Mouse (Mus musculus): ENCODE results near the gene Ruvbl2.
"Not testable (repeated sequence)": the region's sequence is repeated elsewhere in the genome, so short reads cannot be mapped to it uniquely, and the experiment has no call there.

Gene Ruvbl2

GRCm38 (mm10) chr7:45437521-45438276 is at the start of gene Ruvbl2:
Gene Ruvbl2 (minus strand): TSS chr7:45438096.
- DNase-seq: no peak

- no peak for DNase-seq
Observed at GRCm38 (mm10) chr7:45486761-45487415, 49.0 kb upstream of the Ruvbl2 start, which contains the start of gene Gm45808. Gene Gm45808 (minus strand): TSS chr7:45486811.

GRCm38 (mm10) chr7:45486158-45486557 is 48.3 kb upstream of the Ruvbl2 start:
- DNase-seq: no peak

GRCm38 (mm10) chr7:45484985-45485384 is 47.1 kb upstream of the Ruvbl2 start:
- not testable (repeated sequence) for DNase-seq

- no peak for DNase-seq
Observed at GRCm38 (mm10) chr7:45482166-45482565, 44.3 kb upstream of the Ruvbl2 start.

- peak; percentile 81 to 82 for DNase-seq
Observed at GRCm38 (mm10) chr7:45481374-45481927, 43.6 kb upstream of the Ruvbl2 start, which contains the start of gene Tulp2. Gene Tulp2 (plus strand): TSS chr7:45481877.

GRCm38 (mm10) chr7:45480310-45480709 is 42.4 kb upstream of the Ruvbl2 start:
- not testable (repeated sequence) for DNase-seq

- DNase-seq: no peak
Observed at GRCm38 (mm10) chr7:45478774-45479173, 40.9 kb upstream of the Ruvbl2 start.

- peak; percentile 80 to 81 for DNase-seq
Observed at GRCm38 (mm10) chr7:45477003-45477402, 39.1 kb upstream of the Ruvbl2 start.

GRCm38 (mm10) chr7:45476453-45476852 is 38.6 kb upstream of the Ruvbl2 start:
- no peak for DNase-seq

GRCm38 (mm10) chr7:45475291-45475969 is 37.5 kb upstream of the Ruvbl2 start:
- DNase-seq: peak in 1 of 2 experiments; percentile 52

- peak; percentile 83 to 87 for DNase-seq
Observed at GRCm38 (mm10) chr7:45470869-45471268, 33.0 kb upstream of the Ruvbl2 start.

GRCm38 (mm10) chr7:45467090-45467670 is 29.3 kb upstream of the Ruvbl2 start:
- no peak for DNase-seq

GRCm38 (mm10) chr7:45466283-45467089 is 28.6 kb upstream of the Ruvbl2 start, which contains the start of gene Bax:
Gene Bax (minus strand): TSS chr7:45466898.
- peak; percentile 99 for DNase-seq

- peak in 1 of 2 experiments; percentile 48 for DNase-seq
Observed at GRCm38 (mm10) chr7:45465549-45465948, 27.7 kb upstream of the Ruvbl2 start.

- no peak for DNase-seq
Observed at GRCm38 (mm10) chr7:45465112-45465511, 27.2 kb upstream of the Ruvbl2 start.

GRCm38 (mm10) chr7:45463987-45464778 is 26.3 kb upstream of the Ruvbl2 start:
- DNase-seq: peak in 1 of 2 experiments; percentile 49

- DNase-seq: not testable (repeated sequence)
Observed at GRCm38 (mm10) chr7:45462868-45463267, 25.0 kb upstream of the Ruvbl2 start.

GRCm38 (mm10) chr7:45462325-45462724 is 24.4 kb upstream of the Ruvbl2 start:
- DNase-seq: no peak

GRCm38 (mm10) chr7:45461781-45462180 is 23.9 kb upstream of the Ruvbl2 start:
- no peak for DNase-seq

- DNase-seq: peak in 1 of 2 experiments; percentile 35
Observed at GRCm38 (mm10) chr7:45461326-45461725, 23.4 kb upstream of the Ruvbl2 start.
